Mouse (Mus musculus) heart, embryonic 11.5 days (tissue): Measurements from ENCODE around the gene Fgd1. TPM values are rescaled to one million over a fixed set of nuclear protein-coding genes. Genes with fewer than 3 reads are reported as not detected.

Source experiments
- ATAC-seq: fragments of 200-750 bp; cut with Nextera tagmentation; replicated peaks from 2 replicates; pipeline ENCODE4 v1.8.0; 2017; ENCODE audit warnings: moderate library complexity; ENCODE audit not compliant: insufficient number of reproducible peaks, low FRiP score, low TSS enrichment
- H3K27ac ChIP-seq: fragments of 300-500 bp; sonication (generic); 2 replicates; pipeline ENCODE4 v1.5.1; 2014; ENCODE audit warnings: mild to moderate bottlenecking, low read depth, low read length
- H3K27me3 ChIP-seq: fragments of 300-500 bp; sonication (generic); 2 replicates; pipeline ENCODE4 v1.6.1; 2014; ENCODE audit warnings: mild to moderate bottlenecking, low read length, mixed read lengths; ENCODE audit not compliant: control insufficient read depth, insufficient read depth
- H3K36me3 ChIP-seq: fragments of 300-500 bp; sonication (generic); 2 replicates; pipeline ENCODE4 v1.6.1; 2014; ENCODE audit warnings: mild to moderate bottlenecking, low read length, moderate library complexity, mixed read lengths; ENCODE audit not compliant: control insufficient read depth, insufficient read depth
- H3K4me1 ChIP-seq: fragments of 300-500 bp; sonication (generic); 2 replicates; pipeline ENCODE4 v1.6.1; 2014; ENCODE audit warnings: low read length; ENCODE audit not compliant: control insufficient read depth, insufficient read depth
- H3K4me2 ChIP-seq: fragments of 300-500 bp; sonication (generic); 2 replicates; pipeline ENCODE4 v1.6.1; 2014; ENCODE audit warnings: mild to moderate bottlenecking, moderate library complexity
- H3K4me3 ChIP-seq: fragments of 300-500 bp; sonication (generic); 2 replicates; pipeline ENCODE4 v1.5.1; 2014; ENCODE audit warnings: low read depth, low read length
- H3K9ac ChIP-seq: fragments of 300-500 bp; sonication (generic); 2 replicates; pipeline ENCODE4 v1.6.1; 2014; ENCODE audit warnings: mild to moderate bottlenecking, low read depth, low read length, moderate library complexity
- H3K9me3 ChIP-seq: fragments of 300-500 bp; sonication (generic); replicated peaks from 2 replicates; pipeline ENCODE4 v1.6.1; 2016; ENCODE audit warnings: low read length; ENCODE audit not compliant: control insufficient read depth
- WGBS: fragments of 180-500 bp; shearing (Covaris S2); extraction: QIAGEN DNeasy Blood & Tissue Kit; methylation state at CpG from one replicate; pipeline ENCODE4 v1.1.7; 2014; ENCODE audit not compliant: insufficient replicate concordance; 5-methylcytosine and 5-hydroxymethylcytosine counted together
- polyA plus RNA-seq: library from polyadenylated mRNA; unstranded; fragments of >200 nt; fragmentation: Nextera tagmentation; extraction: Ambion mirVana; gene quantifications from 2 replicates; pipeline ENCODE4 v1.2.1, GENCODE M21; 2014

Fgd1 gene
- polyA plus RNA-seq, 1 experiment from 2014 or later: 5.8 TPM

GRCm38 (mm10) chrX:151066071-151066666, 20.2 kb downstream of the Fgd1 start:
- no peak overlapping the region for H3K4me2 ChIP-seq
- H3K4me1 ChIP-seq: no peaks in the 10 kb centered on the region
- no peaks in the 10 kb centered on the region for H3K27me3 ChIP-seq
- H3K9ac ChIP-seq: no peak overlapping the region
- H3K27ac ChIP-seq: no peak overlapping the region
- 79% methylated on average over 7 of the region's 7 CpGs for WGBS
- no peak for ATAC-seq
- H3K9me3 ChIP-seq: no peaks in the 10 kb centered on the region
- no peak overlapping the region for H3K4me3 ChIP-seq
- no peaks in the 10 kb centered on the region for H3K36me3 ChIP-seq

GRCm38 (mm10) chrX:151067876-151068275, 21.9 kb downstream of the Fgd1 start:
- H3K4me2 ChIP-seq: no peak overlapping the region
- 82% methylated on average over 5 of the region's 5 CpGs for WGBS
- no peak overlapping the region for H3K4me3 ChIP-seq
- no peaks in the 10 kb centered on the region for H3K27me3 ChIP-seq
- H3K9ac ChIP-seq: no peak overlapping the region
- ATAC-seq: no peak
- H3K4me1 ChIP-seq: no peaks in the 10 kb centered on the region
- H3K27ac ChIP-seq: no peak overlapping the region
- no peaks in the 10 kb centered on the region for H3K36me3 ChIP-seq
- no peaks in the 10 kb centered on the region for H3K9me3 ChIP-seq

- Histone ChIP-seq H3K4me1 (no peaks in the 10 kb centered on the region), H3K4me3 (no peak overlapping the region), H3K4me2 (no peak overlapping the region), H3K36me3 (no peaks in the 10 kb centered on the region), H3K9ac (no peak overlapping the region), H3K27ac (no peak overlapping the region), H3K9me3 (no peaks in the 10 kb centered on the region), H3K27me3 (no peaks in the 10 kb centered on the region)
- ATAC-seq: no peak
- 90% methylated on average over 5 of the region's 5 CpGs for WGBS
Measured at GRCm38 (mm10) chrX:151076007-151076406, 30.1 kb downstream of the Fgd1 start.

- H3K27ac ChIP-seq: no peak overlapping the region
- H3K36me3 ChIP-seq: no peaks in the 10 kb centered on the region
- no peaks in the 10 kb centered on the region for H3K9me3 ChIP-seq
- no peak overlapping the region for H3K4me3 ChIP-seq
- WGBS: 78% methylated on average over 4 of the region's 4 CpGs
- H3K4me1 ChIP-seq: no peaks in the 10 kb centered on the region
- H3K27me3 ChIP-seq: no peaks in the 10 kb centered on the region
- H3K9ac ChIP-seq: no peak overlapping the region
- ATAC-seq: no peak
- H3K4me2 ChIP-seq: no peak overlapping the region
Measured at GRCm38 (mm10) chrX:151076941-151077485, 31.1 kb downstream of the Fgd1 start.

- H3K4me3 ChIP-seq: no peak overlapping the region
- no peak overlapping the region for H3K9ac ChIP-seq
- H3K4me1 ChIP-seq: no peaks in the 10 kb centered on the region
- no peak overlapping the region for H3K27ac ChIP-seq
- H3K36me3 ChIP-seq: no peaks in the 10 kb centered on the region
- no peak for ATAC-seq
- no peaks in the 10 kb centered on the region for H3K9me3 ChIP-seq
- H3K4me2 ChIP-seq: no peak overlapping the region
- 47% methylated on average over 2 of the region's 2 CpGs for WGBS
- no peaks in the 10 kb centered on the region for H3K27me3 ChIP-seq
Measured at GRCm38 (mm10) chrX:151085599-151085998, 39.6 kb downstream of the Fgd1 start.

GRCm38 (mm10) chrX:151087418-151087817, 41.5 kb downstream of the Fgd1 start:
- 82% methylated on average over 1 of the region's 1 CpGs for WGBS
- no peak for ATAC-seq

GRCm38 (mm10) chrX:151096171-151097058, 50.5 kb downstream of the Fgd1 start, which contains the start of gene Tsr2:
TSS of gene Tsr2 (minus strand) at chrX:151096543.
- no peaks in the 10 kb centered on the region for H3K27me3 ChIP-seq
- H3K4me1 ChIP-seq: 0 out of 2 replicates have a peak, but pooled peaks cover 2% of the 10 kb centered on the region
- H3K9me3 ChIP-seq: no peaks in the 10 kb centered on the region
- ATAC-seq: peak; percentile 82
- H3K4me3 ChIP-seq: peak within 1 kb of the TSS; percentile 61
- peak within 1 kb of the TSS; percentile 78 for H3K9ac ChIP-seq
- H3K27ac ChIP-seq: peak within 1 kb of the TSS; percentile 22; the same call in 1 of the 2 replicates
- 25% methylated on average over 35 of the region's 35 CpGs for WGBS
- no peaks in the 10 kb centered on the region for H3K36me3 ChIP-seq
- H3K4me2 ChIP-seq: peak within 1 kb of the TSS; percentile 64

More at GRCm38 (mm10) chrX:151087418-151087817, 41.5 kb downstream of the Fgd1 start:
- no peaks in the 10 kb centered on the region for H3K4me1 ChIP-seq
- no peak overlapping the region for H3K27ac ChIP-seq
- H3K36me3 ChIP-seq: no peaks in the 10 kb centered on the region
- H3K9me3 ChIP-seq: no peaks in the 10 kb centered on the region
- H3K27me3 ChIP-seq: no peaks in the 10 kb centered on the region
- H3K4me3 ChIP-seq: no peak overlapping the region
- H3K9ac ChIP-seq: no peak overlapping the region
- H3K4me2 ChIP-seq: no peak overlapping the region

GRCm38 (mm10) chrX:151107301-151108067, 61.5 kb downstream of the Fgd1 start:
- WGBS: 57% methylated on average over 7 of the region's 7 CpGs
- Histone ChIP-seq H3K4me1 (no peaks in the 10 kb centered on the region), H3K4me3 (no peak overlapping the region), H3K27me3 (no peaks in the 10 kb centered on the region), H3K9me3 (no peaks in the 10 kb centered on the region), H3K27ac (no peak overlapping the region), H3K9ac (no peak overlapping the region), H3K4me2 (no peak overlapping the region), H3K36me3 (no peaks in the 10 kb centered on the region)
- no peak for ATAC-seq
